Mouse (Mus musculus) hindbrain, embryonic 14.5 days (tissue): ENCODE data around the gene Pcnx2. TPM values are rescaled to one million over a fixed set of nuclear protein-coding genes. Genes with fewer than 3 reads are reported as not detected.

Experiments used
- ATAC-seq: fragments of 200-750 bp; cut with Nextera tagmentation; 2 replicates; pipeline ENCODE4 v1.8.0; 2017; ENCODE audit warnings: moderate number of reproducible peaks, mild to moderate bottlenecking, moderate TSS enrichment, moderate library complexity; ENCODE audit not compliant: low FRiP score
- DNase-seq: peaks from one replicate; pipeline ENCODE4 v3.0.0-alpha.2; 2015; ENCODE audit warnings: low spot score
- H3K27ac ChIP-seq: fragments of 300-500 bp; sonication (generic); 2 replicates; pipeline ENCODE4 v1.5.1; 2014; ENCODE audit warnings: mild to moderate bottlenecking, moderate library complexity
- H3K27me3 ChIP-seq: fragments of 300-500 bp; sonication (generic); 2 replicates; pipeline ENCODE4 v1.6.1; 2014; ENCODE audit warnings: mild to moderate bottlenecking, low read length, mixed read lengths; ENCODE audit not compliant: control insufficient read depth, insufficient read depth
- H3K36me3 ChIP-seq: fragments of 300-500 bp; sonication (generic); replicated peaks from 2 replicates; pipeline ENCODE4 v1.6.1; 2014; ENCODE audit not compliant: control insufficient read depth, insufficient read depth
- H3K4me1 ChIP-seq: fragments of 300-500 bp; sonication (generic); replicated peaks from 2 replicates; pipeline ENCODE4 v1.6.1; 2014; ENCODE audit warnings: antibody characterized with exemption, low read length, mixed read lengths; ENCODE audit not compliant: control insufficient read depth, insufficient read depth
- H3K4me2 ChIP-seq: fragments of 300-500 bp; sonication (generic); replicated peaks from 2 replicates; pipeline ENCODE4 v1.6.1; 2014; ENCODE audit warnings: mild to moderate bottlenecking, moderate library complexity
- H3K4me3 ChIP-seq: fragments of 300-500 bp; sonication (generic); replicated peaks from 2 replicates; pipeline ENCODE4 v1.5.1; 2014; ENCODE audit warnings: mild to moderate bottlenecking, low read length
- H3K9ac ChIP-seq: fragments of 300-500 bp; sonication (generic); 2 replicates; pipeline ENCODE4 v1.6.1; 2014
- H3K9me3 ChIP-seq: fragments of 300-500 bp; sonication (generic); 2 replicates; pipeline ENCODE4 v1.6.1; 2016; ENCODE audit warnings: low read length; ENCODE audit not compliant: control insufficient read depth
- WGBS: fragments of 180-500 bp; shearing (Covaris S2); extraction: QIAGEN DNeasy Blood & Tissue Kit; methylation state at CpG from one replicate; pipeline ENCODE4 v1.1.7; 2014; 5-methylcytosine and 5-hydroxymethylcytosine counted together
- polyA plus RNA-seq: library from polyadenylated mRNA; unstranded; fragments of >200 nt; fragmentation: Nextera tagmentation; extraction: Ambion mirVana; gene quantifications from 2 replicates; pipeline ENCODE4 v1.2.1, GENCODE M21; 2014

Gene Pcnx2
- polyA plus RNA-seq, 1 experiment from 2014 or later = 5.1 TPM

DNA sequence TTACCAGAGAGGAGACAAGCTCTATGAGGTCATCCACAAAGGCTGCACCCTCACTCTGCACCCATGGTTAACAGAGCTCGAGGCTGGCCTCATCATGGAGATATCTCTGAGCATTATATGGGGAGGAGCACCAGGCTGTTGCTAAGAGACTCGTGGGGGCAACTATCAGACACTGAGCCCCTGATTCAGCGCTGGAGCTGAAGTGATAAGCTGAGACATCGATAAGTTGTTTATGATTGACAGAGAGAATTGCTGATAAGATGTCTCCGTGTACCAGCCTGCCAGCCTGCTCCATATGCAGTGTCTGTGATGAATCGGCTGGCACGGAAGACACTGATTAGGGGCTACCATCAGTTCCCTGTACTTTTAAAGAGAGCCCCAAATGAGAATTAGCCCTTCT, 111.2 kb downstream of the Pcnx2 start:
- Histone ChIP-seq H3K27me3 (no peaks in the 10 kb centered on the region), H3K9me3 (no peaks in the 10 kb centered on the region), H3K4me3 (no peak overlapping the region), H3K27ac (no peak overlapping the region), H3K4me2 (no peak overlapping the region), H3K9ac (peak overlapping the region; percentile 5; the same call in 1 of the 2 replicates), H3K4me1 (0 out of 2 replicates have a peak, but pooled peaks cover 3% of the 10 kb centered on the region), H3K36me3 (no peaks in the 10 kb centered on the region)
- WGBS = 67% methylated on average over 7 of the region's 7 CpGs
- no peak for DNase-seq
- no peak for ATAC-seq

GRCm38 (mm10) chr8:125782161-125782560, 116.0 kb downstream of the Pcnx2 start:
- no peaks in the 10 kb centered on the region for H3K27me3 ChIP-seq
- ATAC-seq (no peak), DNase-seq (no peak)
- no peak overlapping the region for H3K27ac ChIP-seq
- H3K36me3 ChIP-seq = no peaks in the 10 kb centered on the region
- no peak overlapping the region for H3K9ac ChIP-seq
- H3K4me2 ChIP-seq = no peak overlapping the region
- no peak overlapping the region for H3K4me3 ChIP-seq
- 0 out of 2 replicates have a peak, but pooled peaks cover 3% of the 10 kb centered on the region for H3K4me1 ChIP-seq
- WGBS = 59% methylated on average over 3 of the region's 3 CpGs
- no peaks in the 10 kb centered on the region for H3K9me3 ChIP-seq

GRCm38 (mm10) chr8:125779656-125780055, 118.5 kb downstream of the Pcnx2 start:
- Histone ChIP-seq H3K36me3 (no peaks in the 10 kb centered on the region), H3K27ac (no peak overlapping the region), H3K9me3 (no peaks in the 10 kb centered on the region), H3K9ac (no peak overlapping the region), H3K27me3 (no peaks in the 10 kb centered on the region), H3K4me1 (no peaks in the 10 kb centered on the region), H3K4me2 (no peak overlapping the region), H3K4me3 (no peak overlapping the region)
- no peak for DNase-seq
- ATAC-seq = no peak
- 81% methylated on average over 8 of the region's 8 CpGs for whole genome bisulfite sequencing

DNA sequence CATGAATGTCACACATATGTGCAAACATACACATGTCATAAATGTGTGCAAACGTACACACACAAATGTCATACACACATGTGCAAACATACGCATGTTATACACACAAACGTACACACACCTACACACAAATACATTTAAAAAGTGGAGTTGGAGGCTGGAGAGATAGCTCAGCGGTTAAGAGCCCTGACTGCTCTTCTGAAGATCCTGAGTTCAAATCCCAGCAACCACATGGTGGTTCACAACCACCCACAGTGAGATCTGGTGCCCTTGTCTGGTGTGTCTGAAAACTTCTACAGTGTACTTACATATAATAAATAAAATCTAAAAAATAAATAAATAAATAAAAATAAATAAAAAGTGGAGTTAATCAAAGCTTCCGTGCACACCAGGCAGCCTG, 119.2 kb downstream of the Pcnx2 start:
- Histone ChIP-seq H3K4me3 (no peak overlapping the region), H3K9me3 (no peaks in the 10 kb centered on the region), H3K36me3 (no peaks in the 10 kb centered on the region; the same call in 1 of the 2 replicates), H3K27me3 (no peaks in the 10 kb centered on the region), H3K27ac (no peak overlapping the region), H3K4me2 (no peak overlapping the region), H3K9ac (no peak overlapping the region), H3K4me1 (no peaks in the 10 kb centered on the region)
- ATAC-seq (no peak), DNase-seq (no peak)
- WGBS = 95% methylated on average over 5 of the region's 5 CpGs

DNA sequence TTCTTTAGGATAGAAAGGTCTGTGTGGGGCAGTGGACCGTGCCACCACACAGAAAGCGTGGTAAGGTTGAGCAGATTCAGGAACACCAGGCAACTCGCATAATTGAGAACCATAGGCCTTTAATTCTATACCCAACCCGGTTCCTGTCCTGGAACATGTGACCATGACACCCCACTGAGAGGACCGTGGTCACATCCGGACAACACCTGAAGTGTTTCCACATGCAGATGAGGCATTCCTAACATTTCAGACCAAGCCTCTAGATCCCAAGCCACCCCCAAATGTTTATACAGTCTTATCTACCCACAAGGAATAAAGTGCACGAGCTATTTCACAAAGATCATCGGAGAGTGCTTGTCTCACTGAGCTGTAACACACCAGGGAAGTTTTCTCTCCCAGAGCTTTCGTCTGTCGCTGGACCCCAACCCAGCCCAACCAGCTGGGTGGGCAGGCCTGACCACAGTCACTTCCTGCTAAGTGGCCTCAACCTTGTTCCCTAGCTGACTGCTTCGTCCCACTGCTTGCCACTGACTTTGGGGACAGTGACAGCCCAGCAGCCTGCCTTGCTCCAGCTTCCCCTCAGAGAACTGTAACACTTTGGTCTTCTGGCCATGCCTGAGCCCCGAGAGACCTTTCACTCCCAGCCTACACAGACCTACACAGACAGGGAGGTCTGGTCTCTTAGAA, 120.5 kb downstream of the Pcnx2 start:
- DNase-seq (no peak), ATAC-seq (no peak)
- Histone ChIP-seq H3K36me3 (peaks cover 8% of the 10 kb centered on the region; the same call in 1 of the 2 replicates), H3K27me3 (no peaks in the 10 kb centered on the region), H3K27ac (no peak overlapping the region), H3K9me3 (no peaks in the 10 kb centered on the region), H3K4me3 (no peak overlapping the region), H3K9ac (no peak overlapping the region), H3K4me1 (no peaks in the 10 kb centered on the region), H3K4me2 (no peak overlapping the region)
- 81% methylated on average over 12 of the region's 12 CpGs for WGBS

- peaks cover 13% of the 10 kb centered on the region for H3K36me3 ChIP-seq
- 83% methylated on average over 6 of the region's 6 CpGs for WGBS
These were observed 121.3 kb downstream of the Pcnx2 start for GRCm38 (mm10) chr8:125776800-125777199.

DNA sequence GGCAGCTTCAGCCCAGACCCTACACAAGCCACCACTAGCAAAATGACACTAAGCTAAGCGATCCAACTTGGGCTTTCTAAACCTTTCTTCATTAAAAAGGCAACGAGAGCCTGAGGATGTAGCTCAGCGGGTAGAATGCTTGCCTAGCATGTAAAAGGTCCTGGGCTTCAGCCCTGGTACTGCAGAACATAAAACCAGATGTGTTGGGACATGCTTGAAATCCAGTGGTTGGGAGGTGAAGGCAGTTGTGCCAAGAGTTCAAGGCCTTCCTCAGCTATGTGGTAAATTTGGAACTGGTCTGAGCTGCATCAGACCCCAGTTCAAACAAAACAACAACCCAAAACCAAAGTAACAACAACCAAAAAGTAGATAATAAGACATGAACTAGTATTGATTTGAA, 121.8 kb downstream of the Pcnx2 start:
- no peaks in the 10 kb centered on the region for H3K9me3 ChIP-seq
- WGBS = 92% methylated on average over 3 of the region's 3 CpGs
- no peak overlapping the region for H3K4me2 ChIP-seq
- no peaks in the 10 kb centered on the region for H3K4me1 ChIP-seq
- no peak overlapping the region for H3K27ac ChIP-seq
- ATAC-seq (no peak), DNase-seq (no peak)
- no peak overlapping the region for H3K9ac ChIP-seq
- H3K27me3 ChIP-seq = no peaks in the 10 kb centered on the region
- no peak overlapping the region for H3K4me3 ChIP-seq
- peaks cover 17% of the 10 kb centered on the region for H3K36me3 ChIP-seq

More at GRCm38 (mm10) chr8:125776800-125777199, 121.3 kb downstream of the Pcnx2 start:
- Histone ChIP-seq H3K4me2 (no peak overlapping the region), H3K27me3 (no peaks in the 10 kb centered on the region), H3K27ac (no peak overlapping the region), H3K4me1 (no peaks in the 10 kb centered on the region), H3K4me3 (no peak overlapping the region), H3K9ac (no peak overlapping the region), H3K9me3 (no peaks in the 10 kb centered on the region)
- DNase-seq (no peak), ATAC-seq (no peak)

DNA sequence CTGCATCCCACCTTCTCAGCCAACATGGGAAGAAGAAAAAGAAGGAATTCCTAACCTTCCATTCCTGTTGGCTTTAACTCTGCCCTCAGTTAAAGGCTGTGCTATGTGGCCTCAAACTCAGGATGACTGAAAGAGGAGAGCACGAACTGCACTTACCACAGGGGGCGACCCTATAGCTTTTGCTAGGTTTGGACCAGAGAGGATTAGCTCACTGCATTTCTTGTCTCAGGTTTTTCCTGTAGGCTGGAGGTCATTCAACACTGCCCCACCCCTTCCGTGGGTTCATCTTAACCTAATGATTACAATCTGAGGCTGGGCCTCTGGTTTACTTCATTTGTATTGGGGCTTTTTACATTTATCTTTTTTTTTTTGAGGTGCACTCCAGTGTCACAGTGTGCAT, 123.1 kb downstream of the Pcnx2 start:
- Histone ChIP-seq H3K27ac (no peak overlapping the region), H3K9me3 (no peaks in the 10 kb centered on the region), H3K4me3 (no peak overlapping the region), H3K4me1 (no peaks in the 10 kb centered on the region), H3K9ac (no peak overlapping the region), H3K27me3 (no peaks in the 10 kb centered on the region), H3K4me2 (no peak overlapping the region), H3K36me3 (peaks cover 29% of the 10 kb centered on the region)
- 76% methylated on average over 3 of the region's 3 CpGs for WGBS
- DNase-seq = no peak
- no peak for ATAC-seq

DNA sequence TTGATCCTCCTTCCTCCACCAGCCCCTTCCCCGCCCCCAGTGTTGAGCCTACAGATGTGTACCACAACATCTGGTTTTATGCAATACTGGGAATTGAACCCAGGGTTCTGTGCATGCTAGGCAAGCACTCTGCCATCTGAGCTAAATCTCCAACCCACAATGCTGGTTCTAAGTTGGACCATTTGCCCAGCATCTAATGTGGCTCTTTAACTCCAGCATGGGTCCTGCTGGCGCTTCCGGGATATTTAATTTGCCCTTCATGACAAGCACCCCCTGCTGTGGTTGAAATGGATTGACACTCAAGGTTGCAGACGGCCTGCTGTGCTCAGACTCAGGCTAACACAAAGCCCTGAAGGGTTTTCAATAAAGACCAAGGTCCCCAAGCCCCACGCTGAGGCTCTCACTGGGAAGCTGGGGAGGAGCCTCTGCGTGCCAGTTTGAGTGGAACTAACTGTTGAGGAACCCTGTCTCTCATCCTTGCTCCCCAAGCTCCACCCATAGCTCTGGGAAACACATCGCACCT, 124.8 kb downstream of the Pcnx2 start:
- WGBS = 44% methylated on average over 7 of the region's 7 CpGs
- DNase-seq = no peak
- no peak overlapping the region for H3K4me2 ChIP-seq
- no peaks in the 10 kb centered on the region for H3K27me3 ChIP-seq
- H3K36me3 ChIP-seq = peaks cover 30% of the 10 kb centered on the region
- no peak overlapping the region for H3K4me3 ChIP-seq
- no peak overlapping the region for H3K27ac ChIP-seq
- no peak overlapping the region for H3K9ac ChIP-seq
- no peak for ATAC-seq
- H3K4me1 ChIP-seq = no peaks in the 10 kb centered on the region
- H3K9me3 ChIP-seq = no peaks in the 10 kb centered on the region
